27 mouse cellular contexts compared by ENCODE assay signal in the genomic region with DNA sequence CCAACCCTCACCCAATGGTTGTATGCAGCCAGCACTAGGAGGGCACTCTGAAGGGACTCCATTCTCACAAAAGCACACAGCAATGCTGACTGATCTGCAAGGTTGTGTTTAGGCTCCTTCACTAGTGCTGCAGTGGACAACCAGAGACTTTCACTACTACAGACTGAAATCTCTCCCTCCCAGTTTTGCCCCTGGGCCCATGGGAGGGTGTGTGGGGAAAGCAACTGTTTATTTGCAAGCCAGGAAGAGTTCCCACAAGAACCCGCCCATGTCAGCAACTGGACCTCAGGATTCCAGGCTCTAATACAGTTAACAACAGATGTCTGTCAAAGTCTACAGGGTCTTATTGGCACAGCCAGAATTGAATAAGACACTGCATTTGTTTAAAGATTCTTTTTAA. TPM values are rescaled to one million over a fixed set of nuclear protein-coding genes. Genes with fewer than 3 reads are reported as not detected.
DNase-seq lines count a peak whose midpoint lies in the region; ATAC-seq and TF ChIP-seq lines count a peak whose summit lies in the region.
"Had no signal": no experiment of that assay in that cellular context is flagged by ENCODE, and none has a peak within 500 bp of the region (broad histone marks: within the 10 kb centered on the region; RNA-seq: fewer than 3 reads in every experiment).

No protein-coding gene starts in this region.

- TF ChIP-seq POLR2A in myocyte (IDR thresholded peaks at IDR 0.05; ENCODE audit: insufficient read length, low read depth), result no peak

- ATAC-seq in embryonic facial prominence, embryonic 14.5 days (ENCODE audit: low read depth), result no peak
- no peak for ATAC-seq in kidney, embryonic 16.5 days (ENCODE audit: low FRiP score, low TSS enrichment)
- ATAC-seq: forebrain, embryonic 14.5 days; forebrain, embryonic 16.5 days had no signal

- 44% methylated on average over 1 of the region's 1 CpGs for whole genome bisulfite sequencing in embryonic facial prominence, embryonic 14.5 days
- WGBS in embryonic facial prominence, embryonic 10.5 days, result 74% methylated on average over 1 of the region's 1 CpGs
- 56% methylated on average over 1 of the region's 1 CpGs for WGBS in kidney, embryonic 16.5 days

- intact Hi-C loops in heart, postnatal 10 days (cut with DNase I), result no loop called here
- intact Hi-C loops in heart, postnatal 36 days (cut with DNase I), result no loop called here

- H3ac ChIP-seq in myocyte (ENCODE audit: control insufficient read depth, insufficient read length), result no peak overlapping the region

- DNase-seq in embryonic facial prominence, embryonic 14.5 days (ENCODE audit: low spot score), result peak; percentile 8
- DNase-seq in embryonic facial prominence, embryonic 10.5 days (ENCODE audit: low spot score), result no peak
- peak; percentile 13 for DNase-seq in gastrocnemius, postnatal 25 days
- DNase-seq in gastrocnemius, adult 8-10 months (ENCODE audit: low spot score in 2 of 2), result no peak
- peak; percentile 7 to 10 for DNase-seq in heart, postnatal 10 days
- DNase-seq in heart, postnatal 36 days, result no peak
- DNase-seq: adrenal gland, adult 2 months; adrenal gland, postnatal 25 days; cerebellum, adult 11 months; cerebellum, adult 18-20 months; cerebellum, adult 8-10 months; cerebellum, adult 9-11 months; cerebellum, postnatal 14 days; cerebellum, postnatal 36 days; embryo, embryonic 11 days had no signal

- no peak overlapping the region for H3K9ac ChIP-seq in embryonic facial prominence, embryonic 14.5 days (ENCODE audit: low read depth, low read length)
- H3K9ac ChIP-seq in kidney, embryonic 16.5 days (replicated peaks; ENCODE audit: low read length), result no peak overlapping the region
- H3K9ac ChIP-seq: embryonic facial prominence, embryonic 12.5 days; embryonic facial prominence, embryonic 15.5 days; forebrain, embryonic 12.5 days had no signal

- no peak overlapping the region for H3K27ac ChIP-seq in embryonic facial prominence, embryonic 14.5 days (replicated peaks; ENCODE audit: low read depth, low read length)
- H3K27ac ChIP-seq in embryonic facial prominence, embryonic 10.5 days (replicated peaks), result no peak overlapping the region
- no peak overlapping the region for H3K27ac ChIP-seq in kidney, embryonic 16.5 days (ENCODE audit: low read length)
- H3K27ac ChIP-seq: embryonic facial prominence, embryonic 12.5 days; embryonic facial prominence, embryonic 15.5 days; forebrain, embryonic 10.5 days; forebrain, embryonic 12.5 days had no signal

- no peaks in the 10 kb centered on the region for H3K9me3 ChIP-seq in embryonic facial prominence, embryonic 14.5 days (ENCODE audit: control insufficient read depth, low read length)
- no peaks in the 10 kb centered on the region for H3K9me3 ChIP-seq in embryonic facial prominence, embryonic 10.5 days
- H3K9me3 ChIP-seq in kidney, embryonic 16.5 days (ENCODE audit: low read length), result no peaks in the 10 kb centered on the region
- H3K9me3 ChIP-seq: embryonic facial prominence, embryonic 12.5 days; embryonic facial prominence, embryonic 15.5 days; forebrain, embryonic 10.5 days; forebrain, embryonic 12.5 days had no signal

- no peaks in the 10 kb centered on the region for H3K79me2 ChIP-seq in myocyte (ENCODE audit: control insufficient read depth, insufficient read depth)

- no peak overlapping the region for H3K4me2 ChIP-seq in embryonic facial prominence, embryonic 14.5 days (ENCODE audit: low read depth, low read length)
- H3K4me2 ChIP-seq in myocyte (ENCODE audit: low read depth), result peak overlapping the region; percentile 18
- no peak overlapping the region for H3K4me2 ChIP-seq in kidney, embryonic 16.5 days (replicated peaks; ENCODE audit: low read depth, low read length)
- H3K4me2 ChIP-seq: embryonic facial prominence, embryonic 12.5 days; embryonic facial prominence, embryonic 15.5 days; forebrain, embryonic 12.5 days had no signal

- H3K4me3 ChIP-seq in embryonic facial prominence, embryonic 14.5 days (ENCODE audit: low read depth, low read length), result no peak overlapping the region
- no peak overlapping the region for H3K4me3 ChIP-seq in embryonic facial prominence, embryonic 10.5 days
- no peak overlapping the region for H3K4me3 ChIP-seq in myocyte
- no peak overlapping the region for H3K4me3 ChIP-seq in kidney, embryonic 16.5 days (ENCODE audit: low read length)
- H3K4me3 ChIP-seq: embryonic facial prominence, embryonic 12.5 days; embryonic facial prominence, embryonic 15.5 days; erythroblast, embryonic 14.5 days; forebrain, embryonic 10.5 days; forebrain, embryonic 12.5 days had no signal

- H3K27me3 ChIP-seq in embryonic facial prominence, embryonic 14.5 days (replicated peaks; ENCODE audit: control insufficient read depth, insufficient read depth, low read length), result no peaks in the 10 kb centered on the region
- H3K27me3 ChIP-seq in embryonic facial prominence, embryonic 10.5 days (replicated peaks; ENCODE audit: low read depth, poor library complexity, severe bottlenecking), result no peaks in the 10 kb centered on the region
- no peaks in the 10 kb centered on the region for H3K27me3 ChIP-seq in myocyte (ENCODE audit: control insufficient read depth, insufficient read depth, insufficient read length)
- H3K27me3 ChIP-seq in kidney, embryonic 16.5 days (ENCODE audit: insufficient read depth, low read length), result no peaks in the 10 kb centered on the region
- H3K27me3 ChIP-seq: embryonic facial prominence, embryonic 12.5 days; embryonic facial prominence, embryonic 15.5 days had no signal

- no peaks in the 10 kb centered on the region for H3K36me3 ChIP-seq in embryonic facial prominence, embryonic 14.5 days (ENCODE audit: control insufficient read depth, insufficient read depth, low read length)
- no peaks in the 10 kb centered on the region for H3K36me3 ChIP-seq in embryonic facial prominence, embryonic 10.5 days (replicated peaks)
- H3K36me3 ChIP-seq in myocyte (ENCODE audit: control insufficient read depth, insufficient read depth), result no peaks in the 10 kb centered on the region
- H3K36me3 ChIP-seq in kidney, embryonic 16.5 days (ENCODE audit: insufficient read depth, low read length), result no peaks in the 10 kb centered on the region
- H3K36me3 ChIP-seq: embryonic facial prominence, embryonic 12.5 days; embryonic facial prominence, embryonic 15.5 days; forebrain, embryonic 10.5 days; forebrain, embryonic 12.5 days had no signal

- no peaks in the 10 kb centered on the region for H3K4me1 ChIP-seq in embryonic facial prominence, embryonic 14.5 days (ENCODE audit: control insufficient read depth, insufficient read depth, low read length)
- H3K4me1 ChIP-seq in embryonic facial prominence, embryonic 10.5 days, result no peaks in the 10 kb centered on the region
- H3K4me1 ChIP-seq in kidney, embryonic 16.5 days (ENCODE audit: insufficient read depth, low read length), result no peaks in the 10 kb centered on the region
- H3K4me1 ChIP-seq: embryonic facial prominence, embryonic 12.5 days; embryonic facial prominence, embryonic 15.5 days had no signal

TF ChIP-seq in myocyte, 11 proteins besides CTCF, POLR2A, EP300 and RAD21:
- TF ChIP-seq TCF3 (IDR thresholded peaks at IDR 0.05; ENCODE audit: insufficient read length, low read depth), result no peak
- TF ChIP-seq TCF12 (IDR thresholded peaks at IDR 0.05; ENCODE audit: insufficient read depth, poor library complexity, severe bottlenecking), result peak; percentile 33
- peak in 2 of 3 experiments; percentile 32 to 55 for TF ChIP-seq MYOG (IDR thresholded peaks at IDR 0.05; ENCODE audit: control insufficient read depth in 1 of 3, insufficient read depth in 1 of 3, insufficient read length in 2 of 3, low read depth in 2 of 3)
- TF ChIP-seq MYOD1 (IDR thresholded peaks at IDR 0.05; ENCODE audit: control insufficient read depth in 1 of 3, insufficient read length in 2 of 3, low read depth in 2 of 3), result peak; percentile 13 to 44 (median 25)
- TF ChIP-seq REST (IDR thresholded peaks at IDR 0.05; ENCODE audit: insufficient read depth, insufficient read length), result no peak

RNA-seq across cellular contexts. Expression of gene Trpc3, which starts 14.1 kb away (rescaled TPM):
- 3.8 and 5.8 TPM in 2 replicates for polyA plus RNA-seq in embryonic facial prominence, embryonic 14.5 days (2014; fragmentation: Nextera tagmentation; extraction: Ambion mirVana)
- polyA plus RNA-seq in embryonic facial prominence, embryonic 10.5 days (2016; fragmentation: Nextera tagmentation; extraction: Ambion mirVana), result 2.7 and 3.5 TPM in 2 replicates
- 1 to 10 TPM; 2.2 to 2.6 TPM for total RNA-seq in gastrocnemius, postnatal 25 days (2021)
- 1 to 10 TPM; 1.0 to 2.4 (median 2.0) TPM for total RNA-seq in gastrocnemius, adult 8-10 months (2022)
- total RNA-seq in heart, postnatal 10 days (2021), result 10 to 100 TPM; 13.1 to 17.0 TPM
- total RNA-seq in heart, postnatal 36 days (2021), result 1 to 10 TPM; 5.1 to 7.1 TPM
- not detected for polyA plus RNA-seq in myocyte (2012; fragmentation: generic; extraction: Trizol)
- polyA plus RNA-seq in kidney, embryonic 16.5 days (2015; fragmentation: Nextera tagmentation; extraction: Ambion mirVana), result 4.8 and 6.8 TPM in 2 replicates
- total RNA-seq: common myeloid progenitor, adult 5-6 weeks; MEL had no signal
- polyA plus RNA-seq: C2C12; erythroblast, embryonic 14.5 days had no signal

Comparison
In these comparisons a context has a peak if more than half of its experiments do, and no peak if none do; other contexts are left out.
1. DNase-seq: peak in embryonic facial prominence, embryonic 14.5 days (single experiment), gastrocnemius, postnatal 25 days (single experiment) and heart, postnatal 10 days (2 of 2); none in embryonic facial prominence, embryonic 10.5 days (single experiment), gastrocnemius, adult 8-10 months (0 of 2) and heart, postnatal 36 days (0 of 2).